Mouse (Mus musculus) kidney, embryonic 16.5 days (tissue): ENCODE measurements at regions not wholly inside any gene's neighbourhood (a gene's known extent, or its start where the extent isn't known, plus 50 kb on each side); places are given as distances from the start of the nearest gene placed in this dataset.
A peak's percentile ranks its signal among the peaks of the same experiment; 100 is the strongest.

Experiments used
- ATAC-seq: fragments of 200-750 bp; cut with Nextera tagmentation; 2 replicates; pipeline ENCODE4 v1.8.0; 2017; ENCODE audit warnings: moderate TSS enrichment; ENCODE audit not compliant: low FRiP score, low TSS enrichment
- H3K27ac ChIP-seq: fragments of 300-500 bp; sonication (generic); 2 replicates; pipeline ENCODE4 v1.5.1; 2014; ENCODE audit warnings: low read length
- H3K27me3 ChIP-seq: fragments of 300-500 bp; sonication (generic); 2 replicates; pipeline ENCODE4 v1.6.1; 2014; ENCODE audit warnings: low read length, control low read depth, mixed read lengths; ENCODE audit not compliant: insufficient read depth
- H3K36me3 ChIP-seq: fragments of 300-500 bp; sonication (generic); 2 replicates; pipeline ENCODE4 v1.6.1; 2014; ENCODE audit warnings: low read length, control low read depth, mixed read lengths; ENCODE audit not compliant: insufficient read depth
- H3K4me1 ChIP-seq: fragments of 300-500 bp; sonication (generic); 2 replicates; pipeline ENCODE4 v1.6.1; 2014; ENCODE audit warnings: low read length, control low read depth, mixed read lengths; ENCODE audit not compliant: insufficient read depth
- H3K4me2 ChIP-seq: fragments of 300-500 bp; sonication (generic); replicated peaks from 2 replicates; pipeline ENCODE4 v1.6.1; 2014; ENCODE audit warnings: low read depth, low read length
- H3K4me3 ChIP-seq: fragments of 300-500 bp; sonication (generic); 2 replicates; pipeline ENCODE4 v1.5.1; 2014; ENCODE audit warnings: mild to moderate bottlenecking, low read length
- H3K9ac ChIP-seq: fragments of 300-500 bp; sonication (generic); replicated peaks from 2 replicates; pipeline ENCODE4 v1.6.1; 2014; ENCODE audit warnings: low read length
- H3K9me3 ChIP-seq: fragments of 300-500 bp; sonication (generic); 2 replicates; pipeline ENCODE4 v1.6.1; 2016; ENCODE audit warnings: low read length, control low read depth
- WGBS: fragments of 180-500 bp; shearing (Covaris S2); extraction: QIAGEN DNeasy Blood & Tissue Kit; methylation state at CpG from one replicate; pipeline ENCODE4 v1.1.7; 2014; 5-methylcytosine and 5-hydroxymethylcytosine counted together

- no peaks in the 10 kb centered on the region for H3K36me3 ChIP-seq
- no peak for ATAC-seq
- no peaks in the 10 kb centered on the region for H3K9me3 ChIP-seq
- no peak overlapping the region for H3K27ac ChIP-seq
- no peak overlapping the region for H3K9ac ChIP-seq
- H3K4me1 ChIP-seq = no peaks in the 10 kb centered on the region
- H3K27me3 ChIP-seq = no peaks in the 10 kb centered on the region
- 87% methylated on average over 6 of the region's 6 CpGs for whole genome bisulfite sequencing
- no peak overlapping the region for H3K4me2 ChIP-seq
- H3K4me3 ChIP-seq = no peak overlapping the region
Observed at GRCm38 (mm10) chr9:112983353-112983752, 724.7 kb downstream of the Pdcd6ip start.

GRCm38 (mm10) chr9:112951567-112951966 is 715.8 kb upstream of the Arpp21 start:
- no peak overlapping the region for H3K9ac ChIP-seq
- no peaks in the 10 kb centered on the region for H3K27me3 ChIP-seq
- no peak overlapping the region for H3K4me2 ChIP-seq
- 75% methylated on average over 1 of the region's 1 CpGs for WGBS
- H3K36me3 ChIP-seq = no peaks in the 10 kb centered on the region
- H3K4me1 ChIP-seq = no peaks in the 10 kb centered on the region
- H3K4me3 ChIP-seq = no peak overlapping the region
- no peak overlapping the region for H3K27ac ChIP-seq
- H3K9me3 ChIP-seq = no peaks in the 10 kb centered on the region
- no peak for ATAC-seq

GRCm38 (mm10) chr9:112950056-112950455 is 714.3 kb upstream of the Arpp21 start:
- Histone ChIP-seq H3K4me2 (no peak overlapping the region), H3K36me3 (no peaks in the 10 kb centered on the region), H3K27ac (no peak overlapping the region), H3K4me3 (no peak overlapping the region), H3K4me1 (no peaks in the 10 kb centered on the region), H3K9me3 (no peaks in the 10 kb centered on the region), H3K27me3 (no peaks in the 10 kb centered on the region), H3K9ac (no peak overlapping the region)
- 67% methylated on average over 2 of the region's 2 CpGs for WGBS
- ATAC-seq = no peak

GRCm38 (mm10) chr9:112938781-112939180 is 703.0 kb upstream of the Arpp21 start:
- Histone ChIP-seq H3K27ac (no peak overlapping the region), H3K4me2 (no peak overlapping the region), H3K4me3 (no peak overlapping the region), H3K4me1 (no peaks in the 10 kb centered on the region), H3K36me3 (no peaks in the 10 kb centered on the region), H3K9me3 (no peaks in the 10 kb centered on the region), H3K27me3 (no peaks in the 10 kb centered on the region), H3K9ac (no peak overlapping the region)
- no peak for ATAC-seq

DNA sequence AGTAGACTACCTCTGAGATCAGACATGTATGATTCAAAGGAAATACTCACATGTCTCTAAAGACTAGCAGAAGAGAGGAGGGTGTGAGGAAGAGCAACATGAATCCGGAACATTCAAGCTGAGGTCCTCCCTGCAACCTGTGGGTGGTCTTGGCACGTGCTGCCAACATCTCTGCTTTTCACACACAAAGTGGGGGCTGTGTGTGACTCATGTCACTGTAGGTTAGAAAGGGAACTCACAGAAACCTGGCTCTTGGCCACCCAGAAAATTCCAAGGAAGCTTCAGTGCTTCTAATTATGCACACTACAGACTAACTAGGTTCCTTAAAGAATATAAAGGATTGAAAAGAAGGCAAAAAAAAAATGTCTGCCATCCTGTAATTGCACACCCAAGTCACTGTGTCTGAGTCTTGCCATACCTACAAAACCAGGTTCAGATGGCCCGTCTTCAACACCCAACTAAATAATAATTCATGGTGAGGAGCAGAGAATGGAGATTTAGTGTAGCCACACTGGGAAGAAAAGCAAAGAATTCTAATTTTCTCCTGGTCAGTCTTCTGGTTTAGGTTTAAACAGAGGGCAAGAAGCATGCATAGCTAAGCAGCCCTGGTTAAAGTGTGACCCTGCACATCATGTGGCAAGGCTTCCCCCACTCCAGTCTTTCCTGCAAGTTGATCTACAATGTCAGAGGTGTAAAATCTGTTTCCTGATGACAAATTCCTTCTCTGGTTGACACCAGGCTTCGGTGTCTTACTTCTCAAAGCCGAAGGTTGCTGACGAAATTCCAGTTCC is 673.8 kb upstream of the Arpp21 start:
- no peaks in the 10 kb centered on the region for H3K27me3 ChIP-seq
- peak; percentile 79 for ATAC-seq
- H3K4me2 ChIP-seq = no peak overlapping the region
- no peak overlapping the region for H3K9ac ChIP-seq
- WGBS = 49% methylated on average over 6 of the region's 6 CpGs
- no peaks in the 10 kb centered on the region for H3K9me3 ChIP-seq
- H3K4me1 ChIP-seq = 0 out of 2 replicates have a peak, but pooled peaks cover 2% of the 10 kb centered on the region
- peak overlapping the region; percentile 69 for H3K27ac ChIP-seq
- H3K36me3 ChIP-seq = no peaks in the 10 kb centered on the region
- H3K4me3 ChIP-seq = no peak overlapping the region

GRCm38 (mm10) chr9:112905955-112906354 is 670.2 kb upstream of the Arpp21 start:
- Histone ChIP-seq H3K4me1 (0 out of 2 replicates have a peak, but pooled peaks cover 2% of the 10 kb centered on the region), H3K4me2 (no peak overlapping the region), H3K4me3 (no peak overlapping the region), H3K9ac (no peak overlapping the region), H3K27ac (no peak overlapping the region), H3K36me3 (no peaks in the 10 kb centered on the region), H3K9me3 (no peaks in the 10 kb centered on the region), H3K27me3 (no peaks in the 10 kb centered on the region)
- no peak for ATAC-seq
- WGBS = 87% methylated on average over 6 of the region's 6 CpGs

DNA sequence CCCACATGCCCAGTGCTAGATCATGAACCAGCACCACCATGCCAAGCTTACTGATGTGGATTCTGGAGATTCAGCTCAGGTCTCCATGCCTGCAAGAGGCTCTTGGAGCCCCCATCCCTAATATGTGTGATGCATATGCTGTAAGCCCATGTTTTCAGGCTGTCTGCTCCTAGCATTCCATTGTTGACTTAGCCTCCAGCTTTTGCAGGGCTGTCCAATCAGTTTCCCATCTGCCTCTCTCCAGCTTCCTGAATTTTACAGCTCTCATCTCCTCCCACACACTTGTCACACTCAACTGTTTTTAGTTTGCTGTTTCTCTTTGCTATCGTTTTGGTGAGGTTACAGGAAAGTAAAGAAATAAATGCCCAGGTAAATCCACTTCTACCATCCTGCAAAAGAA is 629.2 kb upstream of the Arpp21 start:
- Histone ChIP-seq H3K4me1 (peaks cover 11% of the 10 kb centered on the region; the same call in 1 of the 2 replicates), H3K9ac (no peak overlapping the region), H3K36me3 (no peaks in the 10 kb centered on the region), H3K4me2 (no peak overlapping the region), H3K4me3 (no peak overlapping the region), H3K27ac (no peak overlapping the region), H3K9me3 (no peaks in the 10 kb centered on the region), H3K27me3 (no peaks in the 10 kb centered on the region)
- 13% methylated on average over 1 of the region's 1 CpGs for WGBS
- ATAC-seq = peak; percentile 73; the same call in 1 of the 2 replicates

- H3K4me1 ChIP-seq = peaks cover 11% of the 10 kb centered on the region; the same call in 1 of the 2 replicates
- ATAC-seq = no peak
- no peaks in the 10 kb centered on the region for H3K9me3 ChIP-seq
- no peaks in the 10 kb centered on the region for H3K27me3 ChIP-seq
- H3K27ac ChIP-seq = no peak overlapping the region
- no peak overlapping the region for H3K9ac ChIP-seq
- H3K36me3 ChIP-seq = no peaks in the 10 kb centered on the region
- 64% methylated on average over 8 of the region's 8 CpGs for WGBS
- H3K4me2 ChIP-seq = no peak overlapping the region
- no peak overlapping the region for H3K4me3 ChIP-seq
Observed at GRCm38 (mm10) chr9:112861136-112861535, 625.4 kb upstream of the Arpp21 start.

DNA sequence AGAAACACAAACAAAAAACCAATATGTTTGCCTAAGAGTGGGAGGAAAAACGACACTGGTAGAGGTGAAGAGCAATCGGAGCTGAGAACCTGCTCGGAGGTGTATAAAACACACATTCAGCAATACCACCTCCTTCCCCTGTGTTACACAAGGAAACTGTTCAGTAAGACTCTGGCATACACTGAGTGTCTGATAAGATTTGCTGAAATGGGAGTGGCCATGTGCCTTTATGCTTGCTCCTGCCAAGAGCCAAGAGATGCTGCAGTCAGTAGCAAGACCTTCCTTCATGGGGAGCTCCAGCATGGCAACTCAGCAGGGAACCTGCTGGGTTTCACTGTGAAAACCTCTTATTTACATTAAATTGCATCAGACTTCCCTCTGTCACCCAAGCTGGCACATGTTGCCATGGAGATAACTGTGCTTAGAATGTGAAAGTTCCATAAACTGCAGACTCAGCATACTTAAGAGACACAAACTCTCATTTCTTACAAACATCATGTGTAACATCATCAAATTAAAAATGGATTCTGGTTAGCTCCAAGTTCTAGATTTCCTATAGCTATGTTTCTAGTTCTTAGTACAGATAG is 624.7 kb upstream of the Arpp21 start:
- no peaks in the 10 kb centered on the region for H3K9me3 ChIP-seq
- ATAC-seq = no peak
- H3K27ac ChIP-seq = no peak overlapping the region
- peaks cover 7% of the 10 kb centered on the region; the same call in 1 of the 2 replicates for H3K4me1 ChIP-seq
- no peak overlapping the region for H3K9ac ChIP-seq
- no peak overlapping the region for H3K4me3 ChIP-seq
- 38% methylated on average over 3 of the region's 3 CpGs for WGBS
- no peaks in the 10 kb centered on the region for H3K36me3 ChIP-seq
- H3K4me2 ChIP-seq = no peak overlapping the region
- H3K27me3 ChIP-seq = no peaks in the 10 kb centered on the region

DNA sequence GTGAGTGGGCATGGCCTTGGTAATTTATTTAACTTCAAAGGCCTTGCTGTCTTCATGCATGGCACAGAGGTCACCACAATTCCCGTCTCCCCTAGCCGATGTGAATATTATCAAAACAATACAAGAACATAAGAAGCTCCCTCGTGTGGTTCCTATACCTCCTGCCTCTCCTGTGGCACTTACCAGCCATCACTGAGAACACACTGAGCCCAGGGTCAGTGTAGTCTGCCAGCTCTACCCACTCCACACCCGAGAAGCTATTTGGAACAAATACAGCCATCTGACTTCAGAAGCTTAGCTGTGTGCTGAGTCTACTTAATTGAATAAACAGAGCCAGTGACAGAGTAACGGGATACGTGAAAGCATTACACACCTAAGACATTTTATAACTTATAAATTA is 605.7 kb upstream of the Arpp21 start:
- H3K4me3 ChIP-seq = no peak overlapping the region
- no peak overlapping the region for H3K4me2 ChIP-seq
- 19% methylated on average over 6 of the region's 6 CpGs for WGBS
- no peak overlapping the region for H3K27ac ChIP-seq
- no peaks in the 10 kb centered on the region for H3K36me3 ChIP-seq
- H3K4me1 ChIP-seq = no peaks in the 10 kb centered on the region
- ATAC-seq = peak; percentile 35; the same call in 1 of the 2 replicates
- no peak overlapping the region for H3K9ac ChIP-seq
- H3K27me3 ChIP-seq = no peaks in the 10 kb centered on the region
- no peaks in the 10 kb centered on the region for H3K9me3 ChIP-seq
